Mouse (Mus musculus) kidney, embryonic 15.5 days (tissue): ENCODE results near the gene Npas4. TPM values are rescaled to one million over a fixed set of nuclear protein-coding genes. Genes with fewer than 3 reads are reported as not detected.

ENCODE experiments used
- ATAC-seq: fragments of 200-750 bp; cut with Nextera tagmentation; replicated peaks from 2 replicates; pipeline ENCODE4 v1.8.0; 2017; ENCODE audit warnings: moderate TSS enrichment; ENCODE audit not compliant: low FRiP score
- H3K27ac ChIP-seq: fragments of 300-500 bp; sonication (generic); 2 replicates; pipeline ENCODE4 v1.5.1; 2015; ENCODE audit warnings: mild to moderate bottlenecking, inconsistent platforms
- H3K27me3 ChIP-seq: fragments of 300-500 bp; sonication (generic); 2 replicates; pipeline ENCODE4 v1.6.1; 2015; ENCODE audit warnings: inconsistent platforms
- H3K36me3 ChIP-seq: fragments of 300-500 bp; sonication (generic); 2 replicates; pipeline ENCODE4 v1.6.1; 2015; ENCODE audit warnings: inconsistent platforms
- H3K4me1 ChIP-seq: fragments of 300-500 bp; sonication (generic); 2 replicates; pipeline ENCODE4 v1.6.1; 2015; ENCODE audit warnings: inconsistent platforms
- H3K4me2 ChIP-seq: fragments of 300-500 bp; sonication (generic); 2 replicates; pipeline ENCODE4 v1.6.1; 2015; ENCODE audit warnings: moderate library complexity, mild to moderate bottlenecking, inconsistent platforms
- H3K4me3 ChIP-seq: fragments of 300-500 bp; sonication (generic); replicated peaks from 2 replicates; pipeline ENCODE4 v1.5.1; 2015; ENCODE audit warnings: mild to moderate bottlenecking, inconsistent platforms
- H3K9ac ChIP-seq: fragments of 300-500 bp; sonication (generic); 2 replicates; pipeline ENCODE4 v1.6.1; 2015; ENCODE audit warnings: mild to moderate bottlenecking, inconsistent platforms
- H3K9me3 ChIP-seq: fragments of 300-500 bp; sonication (generic); replicated peaks from 2 replicates; pipeline ENCODE4 v1.6.1; 2016; ENCODE audit warnings: inconsistent platforms
- WGBS: fragments of 180-500 bp; shearing (Covaris S2); methylation state at CpG from one replicate; pipeline ENCODE4 v1.1.7; 2015; ENCODE audit warnings: mixed read lengths; 5-methylcytosine and 5-hydroxymethylcytosine counted together
- polyA plus RNA-seq: library from polyadenylated mRNA; unstranded; fragments of >200 nt; fragmentation: Nextera tagmentation; extraction: Ambion mirVana; gene quantifications from 2 replicates; pipeline ENCODE4 v1.2.1, GENCODE M21; 2015

Gene Npas4
- polyA plus RNA-seq, result 0.18 TPM in 1 of 2 replicates, not detected in the other

- peaks cover 3% of the 10 kb centered on the region for H3K4me1 ChIP-seq
- H3K36me3 ChIP-seq, result no peaks in the 10 kb centered on the region
- no peak within 1 kb of the TSS for H3K9ac ChIP-seq
- H3K9me3 ChIP-seq, result no peaks in the 10 kb centered on the region
- ATAC-seq, result no peak
- H3K4me3 ChIP-seq, result no peak within 1 kb of the TSS
- WGBS, result 16% methylated on average over 4 of the region's 4 CpGs
- no peak within 1 kb of the TSS; the same call in 1 of the 2 replicates for H3K4me2 ChIP-seq
- H3K27ac ChIP-seq, result no peak within 1 kb of the TSS
- H3K27me3 ChIP-seq, result peaks cover 73% of the 10 kb centered on the region
Measured at GRCm38 (mm10) chr19:4990256-4990625, at the start of gene Npas4. Npas4 (minus strand) TSS chr19:4990316.

DNA sequence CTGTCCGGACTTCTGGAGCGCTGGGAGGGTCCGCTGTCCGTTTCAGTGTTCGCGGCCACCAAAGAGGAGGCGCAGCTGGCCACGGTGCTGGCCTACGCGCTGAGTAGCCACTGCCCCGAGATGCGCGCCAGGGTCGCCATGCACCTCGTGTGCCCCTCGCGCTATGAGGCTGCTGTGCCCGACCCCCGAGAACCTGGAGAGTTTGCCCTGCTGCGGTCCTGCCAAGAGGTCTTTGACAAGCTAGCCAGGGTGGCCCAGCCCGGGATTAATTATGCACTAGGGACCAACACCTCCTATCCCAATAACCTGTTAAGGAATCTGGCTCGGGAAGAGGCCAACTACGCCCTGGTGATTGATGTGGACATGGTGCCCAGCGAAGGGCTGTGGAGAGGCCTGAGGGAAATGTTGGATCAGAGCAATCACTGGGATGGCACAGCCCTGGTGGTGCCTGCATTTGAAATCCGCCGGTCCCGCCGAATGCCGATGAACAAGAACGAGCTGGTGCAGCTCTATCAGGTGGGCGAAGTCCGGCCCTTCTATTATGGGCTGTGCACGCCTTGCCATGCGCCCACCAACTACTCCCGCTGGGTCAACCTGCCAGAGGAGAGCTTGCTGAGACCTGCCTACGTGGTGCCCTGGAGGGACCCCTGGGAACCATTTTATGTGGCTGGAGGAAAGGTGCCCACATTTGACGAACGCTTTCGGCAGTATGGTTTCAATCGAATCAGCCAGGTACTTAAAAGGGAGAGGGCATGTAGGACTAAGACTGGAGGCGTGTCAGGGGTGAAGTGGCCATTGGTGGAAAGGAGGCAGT, 49.4 kb upstream of the Npas4 start:
- Histone ChIP-seq H3K27me3 (no peaks in the 10 kb centered on the region), H3K9ac (peak overlapping the region; percentile 84), H3K4me1 (peaks cover 34% of the 10 kb centered on the region), H3K9me3 (no peaks in the 10 kb centered on the region), H3K36me3 (peaks cover 16% of the 10 kb centered on the region; the same call in 1 of the 2 replicates), H3K4me3 (peak overlapping the region; percentile 94), H3K27ac (0 out of 2 replicates have a peak overlapping the region, but pooled peaks have one; percentile 86), H3K4me2 (peak overlapping the region; percentile 88)
- ATAC-seq, result peak; percentile 26
- WGBS, result 13% methylated on average over 41 of the region's 41 CpGs

DNA sequence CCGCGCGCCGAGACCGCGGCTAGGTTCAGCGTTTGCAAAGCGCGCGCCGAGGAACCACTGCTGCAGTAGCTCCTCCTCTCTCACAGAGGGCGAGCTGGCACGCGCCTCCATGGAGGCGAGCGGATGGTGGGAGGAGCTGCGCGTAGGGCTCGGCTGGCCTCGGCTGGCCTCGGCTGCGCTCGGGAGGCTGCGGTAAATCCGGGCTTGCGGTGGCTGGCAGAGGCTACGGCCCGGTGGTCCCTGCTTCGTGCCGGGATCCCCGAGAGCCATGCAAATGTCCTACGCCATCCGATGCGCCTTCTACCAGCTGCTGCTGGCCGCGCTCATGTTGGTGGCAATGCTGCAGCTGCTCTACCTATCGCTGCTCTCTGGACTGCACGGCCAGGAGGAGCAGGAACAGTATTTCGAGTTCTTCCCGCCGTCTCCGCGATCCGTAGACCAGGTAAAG, 48.6 kb upstream of the Npas4 start, which contains the start of the genes B4gat1 and AC124502.3:
B4gat1 (plus strand) TSS at position 118 of the 448 bp plus-strand sequence.
AC124502.3 (plus strand) TSS at position 183 of the 448 bp plus-strand sequence.
- Histone ChIP-seq H3K9me3 (no peaks in the 10 kb centered on the region), H3K4me1 (peaks cover 34% of the 10 kb centered on the region), H3K4me3 (peak within 1 kb of the TSS; percentile 94), H3K4me2 (peak within 1 kb of the TSS; percentile 88), H3K36me3 (peaks cover 11% of the 10 kb centered on the region; the same call in 1 of the 2 replicates), H3K27ac (peak within 1 kb of the TSS; percentile 86), H3K9ac (peak within 1 kb of the TSS; percentile 84), H3K27me3 (no peaks in the 10 kb centered on the region)
- ATAC-seq, result peak; percentile 93
- under 1% methylated on average over 44 of the region's 44 CpGs for WGBS

DNA sequence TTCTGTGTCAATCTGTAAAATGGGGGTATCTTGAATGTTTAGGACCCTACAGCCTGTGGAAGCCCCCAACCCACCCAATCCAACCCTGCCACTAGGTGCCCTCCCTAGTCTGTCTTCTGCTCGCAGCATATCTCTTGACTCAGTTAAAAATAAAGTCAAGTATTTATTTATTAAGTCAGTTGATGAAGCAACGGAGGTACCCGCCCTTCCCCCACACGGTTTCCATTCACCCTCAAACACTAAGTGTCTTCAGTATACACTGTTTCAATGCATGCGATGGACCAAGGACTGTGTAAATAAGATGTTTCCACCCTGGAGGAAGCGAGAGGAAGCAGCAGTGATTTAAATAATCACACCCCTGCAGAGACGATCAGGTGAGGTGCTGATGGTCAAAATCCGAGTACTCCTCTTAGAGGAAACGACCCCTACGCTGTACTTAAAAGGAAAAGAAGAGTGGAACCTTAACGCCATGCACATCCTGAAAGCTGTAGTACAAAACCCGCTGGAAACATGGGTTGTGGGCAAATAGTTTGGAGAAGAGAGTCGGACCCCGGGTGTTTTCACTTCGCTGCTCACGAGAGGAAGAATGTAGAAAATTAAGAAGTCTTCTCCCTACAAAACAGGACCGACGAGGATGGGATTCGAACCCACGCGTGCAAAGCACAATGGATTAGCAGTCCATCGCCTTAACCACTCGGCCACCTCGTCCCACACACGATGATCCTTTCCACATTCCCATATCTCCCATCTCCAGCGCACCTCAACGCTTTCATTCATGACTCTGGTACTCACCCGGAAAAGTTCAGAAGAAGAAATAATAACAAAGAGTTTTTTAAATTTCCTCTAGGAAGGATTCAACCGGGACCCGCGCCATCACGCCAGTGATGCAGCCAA, 47.8 kb upstream of the Npas4 start:
- WGBS, result 6% methylated on average over 32 of the region's 32 CpGs
- no peaks in the 10 kb centered on the region for H3K9me3 ChIP-seq
- peak; percentile 44; the same call in 1 of the 2 replicates for ATAC-seq
- H3K27me3 ChIP-seq, result no peaks in the 10 kb centered on the region
- H3K36me3 ChIP-seq, result peaks cover 3% of the 10 kb centered on the region; the same call in 1 of the 2 replicates
- peak overlapping the region; percentile 88 for H3K4me2 ChIP-seq
- peak overlapping the region; percentile 94 for H3K4me3 ChIP-seq
- H3K9ac ChIP-seq, result peak overlapping the region; percentile 84
- H3K4me1 ChIP-seq, result peaks cover 34% of the 10 kb centered on the region
- H3K27ac ChIP-seq, result peak overlapping the region; percentile 86

DNA sequence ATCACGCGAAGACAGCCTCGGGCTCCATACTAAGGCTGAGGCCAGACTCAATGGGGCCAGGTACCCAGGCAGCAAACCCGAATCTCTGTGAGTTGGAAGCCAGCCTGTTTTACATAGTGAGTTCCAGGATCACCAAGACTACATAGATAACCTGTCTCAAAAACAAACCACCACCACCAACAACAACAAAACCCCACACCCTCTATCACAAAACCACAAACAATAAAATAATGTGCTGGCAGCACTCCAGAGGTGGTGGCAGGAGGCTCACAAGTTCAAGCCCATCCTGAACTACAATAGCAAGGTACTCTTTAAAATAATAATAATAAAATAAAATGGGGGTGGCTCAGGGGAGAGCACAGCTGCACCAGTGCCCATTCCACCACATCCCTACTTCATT, 46.5 kb upstream of the Npas4 start:
- no peak overlapping the region for H3K27ac ChIP-seq
- H3K36me3 ChIP-seq, result peaks cover 2% of the 10 kb centered on the region; the same call in 1 of the 2 replicates
- no peak overlapping the region for H3K9ac ChIP-seq
- no peak overlapping the region for H3K4me2 ChIP-seq
- H3K4me1 ChIP-seq, result peaks cover 25% of the 10 kb centered on the region
- 79% methylated on average over 4 of the region's 4 CpGs for WGBS
- no peak for ATAC-seq
- H3K27me3 ChIP-seq, result no peaks in the 10 kb centered on the region
- no peak overlapping the region for H3K4me3 ChIP-seq
- H3K9me3 ChIP-seq, result no peaks in the 10 kb centered on the region

DNA sequence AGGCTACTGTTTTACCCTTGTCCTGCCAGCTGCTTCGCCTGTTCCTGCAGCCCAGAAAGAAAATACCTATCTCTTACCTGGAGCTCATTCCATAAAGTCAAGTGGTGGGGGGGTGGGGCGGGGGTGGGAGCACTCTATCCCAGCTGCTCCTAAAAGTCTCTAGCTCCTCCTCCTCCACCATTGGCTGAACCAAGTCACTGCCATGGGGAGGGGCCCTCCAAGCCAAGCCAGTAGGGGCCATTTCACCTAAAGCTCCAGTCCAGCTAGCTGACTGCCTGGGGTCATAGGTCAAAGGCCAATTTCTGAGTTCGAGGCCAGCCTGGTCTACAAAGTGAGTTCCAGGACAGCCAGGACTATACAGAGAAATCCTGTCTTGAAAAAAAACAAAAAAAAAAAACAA, 42.6 kb upstream of the Npas4 start:
- H3K4me1 ChIP-seq, result peaks cover 3% of the 10 kb centered on the region
- peaks cover 37% of the 10 kb centered on the region for H3K36me3 ChIP-seq
- H3K27me3 ChIP-seq, result no peaks in the 10 kb centered on the region
- 77% methylated on average over 3 of the region's 3 CpGs for WGBS
- H3K4me3 ChIP-seq, result no peak overlapping the region
- H3K27ac ChIP-seq, result no peak overlapping the region
- H3K9me3 ChIP-seq, result no peaks in the 10 kb centered on the region
- no peak for ATAC-seq
- no peak overlapping the region for H3K4me2 ChIP-seq
- H3K9ac ChIP-seq, result no peak overlapping the region

DNA sequence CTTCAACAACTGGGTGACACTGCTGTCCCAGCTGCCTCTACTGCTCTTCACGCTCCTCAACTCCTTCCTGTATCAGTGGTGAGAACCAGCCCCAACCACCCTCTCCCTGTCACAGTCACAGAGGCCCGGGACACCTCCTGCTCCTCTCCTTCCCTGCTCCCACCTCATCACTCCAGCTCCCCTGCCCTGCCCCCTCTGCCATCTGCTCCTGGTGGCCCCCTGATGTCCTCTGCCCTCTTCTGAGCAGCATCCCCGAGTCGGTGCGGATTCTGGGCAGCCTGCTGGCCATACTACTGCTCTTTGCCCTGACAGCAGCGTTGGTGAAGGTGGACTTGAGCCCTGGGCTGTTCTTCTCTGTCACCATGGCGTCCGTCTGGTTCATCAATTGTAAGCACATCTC, 36.0 kb upstream of the Npas4 start:
- Histone ChIP-seq H3K27ac (no peak overlapping the region), H3K9me3 (no peaks in the 10 kb centered on the region), H3K27me3 (no peaks in the 10 kb centered on the region), H3K9ac (no peak overlapping the region), H3K4me2 (no peak overlapping the region), H3K4me1 (peaks cover 15% of the 10 kb centered on the region), H3K4me3 (no peak overlapping the region), H3K36me3 (peaks cover 39% of the 10 kb centered on the region)
- 87% methylated on average over 8 of the region's 8 CpGs for WGBS
- no peak for ATAC-seq

GRCm38 (mm10) chr19:5023621-5024479, 33.7 kb upstream of the Npas4 start, which contains the start of gene Slc29a2:
Slc29a2 (plus strand) TSS chr19:5023860.
- peak; percentile 95 for ATAC-seq
- H3K4me2 ChIP-seq, result peak within 1 kb of the TSS; percentile 81
- WGBS, result under 1% methylated on average over 62 of the region's 62 CpGs

GRCm38 (mm10) chr19:5021416-5021815, 31.3 kb upstream of the Npas4 start:
- Histone ChIP-seq H3K4me1 (peaks cover 17% of the 10 kb centered on the region), H3K9ac (no peak overlapping the region), H3K4me3 (no peak overlapping the region), H3K9me3 (no peaks in the 10 kb centered on the region), H3K36me3 (no peaks in the 10 kb centered on the region; the same call in 1 of the 2 replicates), H3K4me2 (no peak overlapping the region), H3K27me3 (no peaks in the 10 kb centered on the region), H3K27ac (no peak overlapping the region)
- no peak for ATAC-seq
- 79% methylated on average over 2 of the region's 2 CpGs for WGBS

More at GRCm38 (mm10) chr19:5023621-5024479, 33.7 kb upstream of the Npas4 start, which contains the start of gene Slc29a2:
- Histone ChIP-seq H3K27ac (peak within 1 kb of the TSS; percentile 90), H3K4me3 (peak within 1 kb of the TSS; percentile 61), H3K4me1 (peaks cover 15% of the 10 kb centered on the region), H3K36me3 (peaks cover 18% of the 10 kb centered on the region), H3K9ac (peak within 1 kb of the TSS; percentile 54), H3K9me3 (no peaks in the 10 kb centered on the region), H3K27me3 (no peaks in the 10 kb centered on the region)

DNA sequence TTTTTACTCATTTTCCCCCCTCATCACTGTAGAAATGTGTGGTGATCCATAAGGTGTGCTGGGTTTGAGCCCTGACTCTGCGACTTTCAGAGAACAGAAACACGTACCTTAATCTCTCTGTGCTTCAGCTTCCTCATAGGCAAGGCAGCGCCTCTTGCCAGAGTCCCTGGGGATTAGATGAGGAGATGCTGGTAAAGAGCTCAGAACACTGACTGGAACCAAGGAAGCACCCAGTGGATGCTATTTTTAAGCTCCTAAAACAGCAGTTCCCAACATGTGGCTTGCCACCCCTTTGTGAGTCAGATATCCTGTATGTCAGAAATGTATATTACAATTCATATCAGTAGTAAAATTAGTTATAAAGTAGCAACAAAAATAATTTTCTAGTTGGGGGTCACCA, 28.1 kb upstream of the Npas4 start:
- H3K4me3 ChIP-seq, result no peak overlapping the region
- no peaks in the 10 kb centered on the region for H3K36me3 ChIP-seq
- H3K9me3 ChIP-seq, result no peaks in the 10 kb centered on the region
- 87% methylated on average over 3 of the region's 3 CpGs for WGBS
- H3K4me2 ChIP-seq, result no peak overlapping the region
- ATAC-seq, result no peak
- H3K27ac ChIP-seq, result no peak overlapping the region
- H3K9ac ChIP-seq, result no peak overlapping the region
- peaks cover 1% of the 10 kb centered on the region; the same call in 1 of the 2 replicates for H3K27me3 ChIP-seq
- H3K4me1 ChIP-seq, result peaks cover 15% of the 10 kb centered on the region

DNA sequence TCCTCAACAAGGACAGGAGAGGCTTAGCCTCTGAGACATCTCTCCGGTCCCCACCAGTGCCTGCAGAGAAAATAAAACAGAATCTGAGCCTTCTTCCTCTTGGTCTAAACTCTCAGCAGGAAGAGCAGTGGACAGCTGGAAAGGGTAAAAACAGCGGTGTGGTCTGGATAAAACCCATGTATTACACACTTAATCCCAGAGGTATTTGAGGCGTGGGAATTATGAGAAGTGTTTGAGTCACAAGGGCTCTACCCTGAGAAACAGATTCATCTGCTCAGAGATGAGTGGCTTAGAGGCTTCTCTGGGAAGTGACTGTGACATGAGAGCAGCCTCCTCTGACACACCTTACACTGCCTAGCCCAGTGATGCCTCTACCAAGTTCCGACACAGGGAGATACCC, 27.5 kb upstream of the Npas4 start:
- no peaks in the 10 kb centered on the region for H3K9me3 ChIP-seq
- WGBS, result 77% methylated on average over 4 of the region's 4 CpGs
- H3K4me3 ChIP-seq, result no peak overlapping the region
- H3K4me2 ChIP-seq, result no peak overlapping the region
- H3K4me1 ChIP-seq, result peaks cover 13% of the 10 kb centered on the region
- H3K27ac ChIP-seq, result no peak overlapping the region
- no peak for ATAC-seq
- H3K27me3 ChIP-seq, result peaks cover 5% of the 10 kb centered on the region; the same call in 1 of the 2 replicates
- no peaks in the 10 kb centered on the region for H3K36me3 ChIP-seq
- no peak overlapping the region for H3K9ac ChIP-seq
